Mouse (Mus musculus): ENCODE results near the gene Olfr1466.

GRCm38 (mm10) chr19:13338562-13338961 lies at the start of gene Olfr1466:
- TF ChIP-seq CTCF (IDR thresholded peaks at IDR 0.05; ENCODE audit: low read depth) = no peak
- TF ChIP-seq EP300 (IDR thresholded peaks at IDR 0.05; ENCODE audit: low read depth) = no peak

Data from heart, postnatal 0 days (tissue).